Mouse (Mus musculus) monocyte, adult 2 months (primary cell): ENCODE data around the gene Rcor2.

Source experiments
- DNase-seq, 2 experiments: peaks; one replicate each; pipeline ENCODE4 v3.0.0; 2022; ENCODE audit warnings: low spot score in 2 of 2, low read depth in 1 of 2

Rcor2 gene

GRCm38 (mm10) chr19:7316822-7317221, 49.7 kb downstream of the Rcor2 start:
- DNase-seq = no peak

- no peak for DNase-seq
These were observed 50.6 kb downstream of the Rcor2 start for GRCm38 (mm10) chr19:7317716-7318115.

GRCm38 (mm10) chr19:7320181-7320580, 53.1 kb downstream of the Rcor2 start:
- DNase-seq = no peak

- DNase-seq = no peak
These were observed 54.3 kb downstream of the Rcor2 start for GRCm38 (mm10) chr19:7321391-7321790.
